Mouse (Mus musculus): ENCODE data around the gene Hist1h2ak.
"Not testable (repeated sequence)": the region's sequence is repeated elsewhere in the genome, so short reads cannot be mapped to it uniquely, and the experiment has no call there.

Gene Hist1h2ak

GRCm38 (mm10) chr13:21753524-21754285 is at the start of gene Hist1h2ak, which contains the start of gene Hist1h2bn:
Hist1h2ak (minus strand) TSS chr13:21753827.
Hist1h2bn (plus strand) TSS chr13:21754123.
- DNase-seq: peak; percentile 72 to 76

DNA sequence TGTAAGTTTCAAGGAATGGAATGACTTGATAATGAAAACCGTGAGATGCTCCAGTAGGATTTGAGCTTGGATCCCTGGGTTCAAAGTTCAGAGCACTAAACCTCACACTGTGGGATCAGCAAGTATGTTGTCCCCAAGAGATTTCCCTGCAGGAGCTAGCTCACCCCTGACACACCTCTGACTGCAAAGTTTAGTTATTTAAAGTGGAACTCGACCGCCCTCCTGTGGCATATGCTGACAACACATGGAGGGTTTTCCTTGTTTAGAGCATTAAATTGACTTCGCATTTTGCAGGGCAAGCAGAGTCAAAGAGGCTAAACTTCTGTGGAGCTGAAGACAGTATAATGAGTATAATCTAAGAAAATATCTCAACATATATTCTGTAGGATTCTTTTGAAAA is 49.4 kb upstream of the Hist1h2ak start:
- not testable (repeated sequence) for DNase-seq

DNA sequence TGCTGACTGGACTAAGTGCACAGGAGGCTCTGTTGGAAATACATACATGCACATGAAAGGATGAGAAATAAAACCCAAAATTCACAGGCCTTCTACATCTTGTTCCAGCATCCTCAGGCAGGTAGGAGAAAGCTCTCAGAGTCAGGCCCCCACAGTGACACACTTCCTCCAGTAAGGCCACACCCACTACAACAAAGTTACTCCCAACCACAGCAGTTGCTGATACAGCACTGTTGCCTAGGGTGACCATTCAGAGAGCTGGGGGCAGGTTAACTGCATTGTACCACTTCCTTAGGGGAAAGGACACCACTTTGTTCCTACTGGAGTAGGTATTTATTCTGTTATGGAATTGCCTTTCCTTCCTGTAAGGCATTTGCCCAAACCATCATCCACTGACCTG is 43.5 kb upstream of the Hist1h2ak start:
- DNase-seq: not testable (repeated sequence)

GRCm38 (mm10) chr13:21795584-21795983 is 42.0 kb upstream of the Hist1h2ak start:
- DNase-seq: no peak

DNA sequence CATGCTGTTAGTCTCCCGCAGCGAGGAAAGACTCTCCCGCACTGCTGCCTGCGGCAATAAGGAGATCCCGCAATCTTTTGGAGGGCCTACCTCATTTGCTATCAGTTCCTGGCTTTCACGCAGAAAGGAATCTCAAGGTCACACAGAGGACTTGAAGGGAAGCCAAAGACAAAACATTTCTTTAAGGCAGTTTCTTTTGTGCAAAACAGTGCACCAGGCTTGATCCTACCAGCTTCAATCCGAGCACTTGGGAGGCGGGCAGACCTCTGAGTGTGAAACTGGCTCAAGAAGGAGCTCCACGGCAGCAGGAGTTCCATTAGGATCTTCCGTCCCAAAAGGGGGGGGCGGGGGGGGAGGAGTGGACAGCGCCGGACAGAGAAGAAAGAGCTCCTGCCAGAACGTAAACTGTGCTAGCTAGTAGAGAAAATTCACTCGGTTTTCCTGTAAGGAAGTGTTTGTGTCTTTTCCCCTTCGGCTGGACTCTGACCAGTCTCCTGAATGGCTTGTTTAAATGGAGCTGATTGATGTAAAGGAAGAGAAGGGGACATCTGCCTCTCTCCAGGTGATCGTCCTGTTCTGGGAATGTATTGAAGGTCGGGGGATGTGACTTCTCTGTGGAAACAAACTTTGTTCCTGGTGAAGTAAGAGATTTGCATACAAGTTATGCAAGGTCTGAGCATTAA is 37.1 kb upstream of the Hist1h2ak start:
- no peak for DNase-seq

DNA sequence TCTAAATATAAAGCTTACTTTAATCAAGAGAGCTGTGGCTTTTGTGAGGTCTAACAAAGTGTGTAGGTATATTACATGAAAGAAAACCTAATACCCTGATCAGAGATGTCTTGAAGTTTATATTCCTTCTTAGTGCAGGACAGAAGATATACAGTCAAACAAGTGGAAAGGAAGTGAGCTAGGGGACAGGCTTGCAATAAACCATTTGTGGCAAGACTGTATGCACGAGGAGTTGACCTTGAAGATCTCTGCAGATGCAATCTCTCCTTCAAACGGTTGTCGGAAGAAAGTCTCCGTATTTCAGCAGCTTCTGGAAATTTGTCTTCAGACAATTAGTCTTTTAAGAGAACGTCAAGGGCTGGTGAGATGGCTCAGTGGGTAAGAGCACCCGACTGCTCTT is 36.3 kb upstream of the Hist1h2ak start:
- DNase-seq: no peak

DNA sequence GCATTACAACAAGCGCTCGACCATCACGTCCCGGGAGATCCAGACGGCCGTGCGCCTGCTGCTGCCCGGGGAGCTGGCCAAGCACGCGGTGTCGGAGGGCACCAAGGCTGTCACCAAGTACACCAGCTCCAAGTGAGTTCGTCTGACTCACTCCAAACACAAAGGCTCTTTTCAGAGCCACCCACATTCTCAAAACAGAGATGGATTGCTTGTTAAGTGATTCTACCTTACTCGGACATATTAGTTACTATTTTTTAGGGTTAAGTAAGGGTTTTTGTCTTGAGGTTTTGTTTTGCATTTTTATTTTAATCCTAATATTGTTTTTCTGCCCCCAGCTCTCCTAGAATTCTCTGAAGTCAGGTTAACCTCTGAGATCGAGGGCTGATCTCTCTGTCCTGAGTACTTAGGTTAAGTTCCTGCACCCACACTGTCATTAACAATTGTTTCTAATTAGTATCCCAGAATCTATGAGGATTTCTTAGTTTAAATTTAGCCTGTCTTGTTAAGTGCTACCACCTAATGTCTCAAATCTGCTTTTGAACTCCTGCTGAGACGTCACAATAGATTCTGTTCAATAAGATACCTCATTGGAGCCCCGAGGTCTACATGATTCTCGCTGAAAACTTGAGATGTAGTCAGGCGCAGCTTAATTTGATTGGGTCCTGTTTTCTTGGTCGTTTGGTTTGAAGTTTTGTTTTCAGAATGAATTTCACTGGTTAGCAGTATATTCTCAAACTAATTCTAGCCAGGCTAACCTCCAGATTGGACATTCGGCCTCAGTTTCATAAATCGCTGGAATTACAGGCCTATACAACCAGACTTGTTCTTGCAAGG is 34.4 kb upstream of the Hist1h2ak start:
- peak in 1 of 2 experiments; percentile 15 for DNase-seq

DNA sequence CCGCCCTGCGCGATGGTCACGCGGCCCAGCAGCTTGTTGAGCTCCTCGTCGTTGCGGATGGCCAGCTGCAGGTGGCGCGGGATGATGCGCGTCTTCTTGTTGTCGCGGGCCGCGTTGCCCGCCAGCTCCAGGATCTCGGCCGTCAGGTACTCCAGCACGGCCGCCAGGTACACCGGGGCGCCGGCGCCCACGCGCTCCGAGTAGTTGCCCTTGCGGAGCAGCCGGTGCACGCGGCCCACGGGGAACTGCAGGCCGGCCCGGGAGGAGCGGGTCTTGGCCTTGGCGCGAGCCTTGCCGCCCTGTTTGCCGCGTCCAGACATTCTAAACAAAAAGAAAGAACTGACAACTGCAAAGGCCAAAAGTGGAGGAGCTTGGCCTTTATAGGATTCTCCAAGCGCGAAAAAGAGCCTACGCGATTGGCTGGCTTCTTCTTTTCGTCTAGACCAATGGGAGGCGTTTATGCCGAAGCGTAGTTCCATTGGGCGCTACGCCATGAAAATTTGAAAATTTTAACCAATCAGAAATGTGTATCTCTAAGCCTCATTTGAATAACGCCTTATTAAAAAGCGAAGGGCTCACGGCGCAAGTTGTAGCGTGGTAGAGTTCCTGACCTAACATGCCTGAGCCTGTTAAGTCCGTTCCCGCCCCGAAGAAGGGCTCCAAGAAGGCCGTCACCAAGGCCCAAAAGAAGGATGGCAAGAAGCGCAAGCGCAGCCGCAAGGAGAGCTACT is 33.4 kb upstream of the Hist1h2ak start, which contains the start of the genes Hist1h2an and Hist1h2bp:
Gene Hist1h2an, minus strand, starts transcription at position 320 of the 731 bp plus-strand sequence.
Gene Hist1h2bp, plus strand, starts transcription at position 563 of the 731 bp plus-strand sequence.
- peak; percentile 84 to 86 for DNase-seq

GRCm38 (mm10) chr13:21786189-21786898 is 32.7 kb upstream of the Hist1h2ak start:
- no peak for DNase-seq

GRCm38 (mm10) chr13:21784311-21784710 is 30.7 kb upstream of the Hist1h2ak start:
- DNase-seq: no peak

DNA sequence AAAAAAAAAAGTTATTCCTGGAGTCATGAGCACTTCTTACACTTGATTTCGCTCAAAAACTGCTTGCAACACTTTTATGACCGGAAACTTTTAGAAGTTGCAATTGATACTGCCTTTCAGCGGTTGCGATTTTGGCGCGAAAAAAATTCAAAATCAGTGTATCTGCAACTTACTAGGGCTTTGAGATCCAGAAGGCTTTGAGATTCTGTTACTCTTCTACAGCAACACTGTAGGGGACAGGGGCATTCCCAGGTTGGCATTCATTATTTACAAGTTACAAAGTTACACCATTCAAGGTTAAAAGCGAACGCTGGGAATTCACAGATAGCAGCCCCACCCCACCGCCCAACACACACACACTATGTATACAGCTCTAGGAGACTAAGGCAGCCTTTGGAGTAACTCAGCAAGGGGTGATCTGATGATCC is 30.1 kb upstream of the Hist1h2ak start:
- DNase-seq: peak in 1 of 2 experiments; percentile 17

DNA sequence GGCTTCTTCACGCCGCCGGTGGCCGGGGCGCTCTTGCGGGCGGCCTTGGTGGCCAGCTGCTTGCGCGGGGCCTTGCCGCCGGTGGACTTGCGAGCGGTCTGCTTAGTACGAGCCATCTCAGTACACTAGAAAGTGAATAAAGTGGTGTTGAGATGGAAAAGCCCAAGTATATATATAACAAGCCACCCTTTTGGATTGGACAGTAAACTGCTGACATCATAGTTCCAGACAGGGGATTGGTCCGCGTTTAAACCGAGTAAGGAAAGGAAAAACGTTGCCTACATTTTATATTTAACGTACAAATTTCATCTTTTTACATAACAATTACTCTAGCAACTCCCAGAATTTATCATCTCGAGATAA is 29.6 kb upstream of the Hist1h2ak start, which contains the start of gene Hist1h3i:
Gene Hist1h3i, minus strand, starts transcription at position 116 of the 363 bp plus-strand sequence.
- DNase-seq: peak; percentile 61 to 65

- peak in 1 of 2 experiments; percentile 40 for DNase-seq
Measured at GRCm38 (mm10) chr13:21782361-21783254, 29.0 kb upstream of the Hist1h2ak start.

DNA sequence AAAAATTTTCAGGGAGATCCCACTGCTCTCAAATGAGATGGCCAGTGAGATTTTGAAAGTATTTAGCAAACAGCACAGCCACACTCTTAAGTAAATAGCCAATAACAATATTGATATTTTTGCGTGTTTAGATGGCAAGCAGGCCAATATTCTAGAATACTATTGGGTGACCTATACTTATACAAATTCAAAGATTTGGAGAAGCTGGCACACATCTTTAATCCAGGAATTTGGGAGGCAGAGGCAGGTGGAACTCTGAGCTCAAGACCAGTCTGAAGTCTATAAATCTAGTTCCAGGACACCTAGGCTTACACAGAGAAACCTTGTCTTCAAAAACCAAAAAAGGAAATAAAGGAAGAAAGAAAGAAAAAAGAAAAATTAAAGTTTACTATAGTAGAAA is 28.0 kb upstream of the Hist1h2ak start:
- no peak for DNase-seq

GRCm38 (mm10) chr13:21781021-21781555 is 27.5 kb upstream of the Hist1h2ak start:
- DNase-seq: no peak

DNA sequence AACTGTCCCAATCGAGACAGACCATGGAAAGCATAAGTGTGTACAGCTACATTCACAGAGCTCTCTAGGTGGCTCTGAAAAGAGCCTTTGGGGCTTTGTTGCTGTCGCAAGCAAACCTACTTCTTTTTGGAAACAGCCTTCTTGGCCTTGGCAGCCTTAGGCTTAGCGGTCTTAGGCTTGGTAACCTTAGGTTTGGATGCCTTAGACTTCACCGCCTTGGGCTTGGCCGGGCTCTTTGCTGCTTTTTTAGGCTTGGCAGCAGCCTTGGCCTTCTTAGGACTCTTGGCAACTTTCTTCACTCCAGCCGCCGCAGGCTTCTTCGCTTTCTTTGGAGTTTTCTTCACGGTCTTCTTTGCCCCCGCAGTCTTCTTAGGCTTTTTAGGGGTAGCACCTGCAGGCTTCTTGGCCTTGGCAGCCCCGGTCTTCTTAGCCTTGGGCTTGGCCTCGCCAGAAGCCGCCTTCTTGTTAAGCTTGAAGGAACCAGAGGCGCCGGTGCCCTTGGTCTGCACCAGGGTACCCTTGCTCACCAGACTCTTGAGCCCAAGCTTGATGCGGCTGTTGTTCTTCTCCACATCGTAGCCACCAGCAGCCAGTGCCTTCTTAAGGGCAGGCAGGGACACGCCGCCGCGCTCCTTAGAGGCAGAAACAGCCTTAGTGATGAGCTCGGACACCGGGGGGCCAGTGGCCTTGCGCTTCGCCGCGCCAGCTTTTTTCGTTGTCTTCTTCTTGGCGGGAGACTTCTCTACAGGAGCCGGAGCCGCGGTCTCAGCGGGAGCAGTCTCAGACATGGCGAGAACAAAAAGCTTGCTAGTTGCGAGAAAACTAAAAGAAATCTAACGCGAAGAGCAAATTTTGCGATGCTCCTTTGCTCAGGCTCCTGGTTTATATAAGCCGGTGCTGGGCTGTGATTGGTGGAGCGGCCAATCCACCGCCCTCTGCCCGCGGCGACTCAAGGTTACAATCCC is 26.4 kb upstream of the Hist1h2ak start, which contains the start of gene Hist1h1b:
Gene Hist1h1b, minus strand, starts transcription at position 859 of the 965 bp plus-strand sequence.
- DNase-seq: peak; percentile 79 to 81

GRCm38 (mm10) chr13:21778814-21779766 is 25.5 kb upstream of the Hist1h2ak start:
- DNase-seq: peak; percentile 63 to 65

Measured in cerebellum, adult 18-20 months (tissue).